Mouse (Mus musculus) heart, embryonic 14.5 days (tissue): Measurements from ENCODE around the gene Atp5j2. TPM values are rescaled to one million over a fixed set of nuclear protein-coding genes. Genes with fewer than 3 reads are reported as not detected.

Experiments used
- ATAC-seq: fragments of 200-750 bp; cut with Nextera tagmentation; 2 replicates; pipeline ENCODE4 v1.8.0; 2017; ENCODE audit warnings: low read depth, moderate TSS enrichment; ENCODE audit not compliant: insufficient number of reproducible peaks, insufficient read depth, low FRiP score
- H3K27ac ChIP-seq, 2 experiments: fragments of 200-500 bp in 1 of 2; fragments of 300-500 bp in 1 of 2; sonication (generic) in 1 of 2; replicated peaks in 1 of 2; 2 replicates each; pipeline ENCODE4 v1.5.1; 2012 to 2014; ENCODE audit warnings: low read depth in 2 of 2, low read length in 2 of 2, control low read depth in 1 of 2, mild to moderate bottlenecking in 1 of 2, mixed read lengths in 1 of 2; ENCODE audit not compliant: control insufficient read depth in 1 of 2, insufficient read depth in 1 of 2
- H3K27me3 ChIP-seq: fragments of 300-500 bp; sonication (generic); 2 replicates; pipeline ENCODE4 v1.6.1; 2014; ENCODE audit warnings: mild to moderate bottlenecking, low read length, control low read depth; ENCODE audit not compliant: control insufficient read depth, insufficient read depth
- H3K36me3 ChIP-seq: fragments of 300-500 bp; sonication (generic); 2 replicates; pipeline ENCODE4 v1.6.1; 2014; ENCODE audit warnings: mild to moderate bottlenecking, control low read depth, low read length, mixed read lengths; ENCODE audit not compliant: control insufficient read depth, insufficient read depth
- H3K4me1 ChIP-seq, 2 experiments: fragments of 200-500 bp in 1 of 2; fragments of 300-500 bp in 1 of 2; sonication (generic) in 1 of 2; 2 replicates each; pipeline ENCODE4 v1.6.1; 2012 to 2014; ENCODE audit warnings: low read length in 2 of 2, control low read depth in 1 of 2, mixed read lengths in 1 of 2; ENCODE audit not compliant: control insufficient read depth in 2 of 2, insufficient read depth in 2 of 2
- H3K4me2 ChIP-seq: fragments of 300-500 bp; sonication (generic); 2 replicates; pipeline ENCODE4 v1.6.1; 2014; ENCODE audit warnings: mild to moderate bottlenecking, low read length
- H3K4me3 ChIP-seq, 2 experiments: fragments of 200-500 bp in 1 of 2; fragments of 300-500 bp in 1 of 2; sonication (generic) in 1 of 2; 2 replicates each; pipeline ENCODE4 v1.5.1; 2012 to 2014; ENCODE audit warnings: low read length in 2 of 2, mild to moderate bottlenecking in 2 of 2, control low read depth in 1 of 2, low read depth in 1 of 2, moderate library complexity in 1 of 2; ENCODE audit not compliant: control insufficient read depth in 1 of 2, insufficient read depth in 1 of 2
- H3K9ac ChIP-seq: fragments of 300-500 bp; sonication (generic); 2 replicates; pipeline ENCODE4 v1.6.1; 2014; ENCODE audit warnings: mild to moderate bottlenecking, low read length
- H3K9me3 ChIP-seq: fragments of 300-500 bp; sonication (generic); 2 replicates; pipeline ENCODE4 v1.6.1; 2016; ENCODE audit warnings: low read length, control low read depth; ENCODE audit not compliant: control insufficient read depth
- WGBS: fragments of 180-500 bp; shearing (Covaris S2); extraction: QIAGEN DNeasy Blood & Tissue Kit; methylation state at CpG from one replicate; pipeline ENCODE4 v1.1.7; 2014; 5-methylcytosine and 5-hydroxymethylcytosine counted together
- polyA plus RNA-seq: library from polyadenylated mRNA; unstranded; fragments of >200 nt; fragmentation: Nextera tagmentation; extraction: Ambion mirVana; gene quantifications from 2 replicates; pipeline ENCODE4 v1.2.1, GENCODE M21; 2014

The Atp5j2 gene
- polyA plus RNA-seq, 1 experiment from 2014 or later, result 1,313 TPM

DNA sequence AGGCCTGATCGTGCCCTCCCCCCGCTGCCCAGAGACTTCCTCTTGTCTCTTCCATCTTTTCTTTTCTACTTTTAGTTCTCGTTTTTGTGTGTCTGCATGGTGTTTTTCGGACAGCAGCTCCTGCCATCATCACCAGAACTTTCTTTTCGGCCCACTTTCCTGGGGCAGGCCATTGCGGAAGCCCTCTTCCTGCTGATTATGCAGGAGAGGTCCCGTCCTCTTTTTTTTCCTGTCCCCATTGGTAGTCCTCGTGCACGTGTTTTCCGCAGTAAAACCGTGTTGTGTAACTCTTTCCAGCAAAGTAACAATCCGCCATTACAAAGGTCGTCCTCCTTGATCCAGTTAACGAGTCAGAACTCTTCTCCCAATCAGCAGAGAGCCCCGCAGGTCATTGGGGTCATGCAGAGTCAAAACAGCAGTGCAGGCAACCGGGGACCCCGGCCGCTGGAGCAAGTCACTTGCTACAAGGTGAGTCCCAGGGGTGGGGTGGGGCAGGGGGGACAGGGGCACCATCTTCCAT, 13.3 kb downstream of the Atp5j2 start:
- Histone ChIP-seq H3K4me2 (no peak overlapping the region), H3K4me3 (no peak overlapping the region), H3K36me3 (peaks cover 100% of the 10 kb centered on the region), H3K9me3 (no peaks in the 10 kb centered on the region), H3K4me1 (no peaks in the 10 kb centered on the region), H3K27ac (no peak overlapping the region), H3K9ac (no peak overlapping the region), H3K27me3 (no peaks in the 10 kb centered on the region)
- ATAC-seq, result no peak
- 86% methylated on average over 18 of the region's 18 CpGs for WGBS

DNA sequence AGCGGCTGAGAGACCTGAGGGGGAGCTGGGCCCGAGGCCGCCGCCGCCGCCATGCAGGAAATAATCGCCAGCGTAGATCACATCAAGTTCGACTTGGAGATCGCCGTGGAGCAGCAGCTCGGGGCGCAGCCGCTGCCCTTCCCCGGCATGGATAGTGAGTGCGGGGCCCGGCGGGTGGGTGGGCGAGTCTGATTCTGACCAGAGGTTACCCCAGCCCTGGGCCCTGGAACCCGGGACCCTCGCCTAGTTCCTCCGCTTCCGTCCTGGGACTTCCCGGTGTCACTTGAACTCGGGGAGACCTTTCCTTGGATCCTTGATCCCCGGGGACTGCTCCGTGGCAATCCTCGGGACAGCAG, 24.6 kb downstream of the Atp5j2 start:
- Histone ChIP-seq H3K36me3 (peaks cover 51% of the 10 kb centered on the region), H3K27me3 (no peaks in the 10 kb centered on the region)

DNA sequence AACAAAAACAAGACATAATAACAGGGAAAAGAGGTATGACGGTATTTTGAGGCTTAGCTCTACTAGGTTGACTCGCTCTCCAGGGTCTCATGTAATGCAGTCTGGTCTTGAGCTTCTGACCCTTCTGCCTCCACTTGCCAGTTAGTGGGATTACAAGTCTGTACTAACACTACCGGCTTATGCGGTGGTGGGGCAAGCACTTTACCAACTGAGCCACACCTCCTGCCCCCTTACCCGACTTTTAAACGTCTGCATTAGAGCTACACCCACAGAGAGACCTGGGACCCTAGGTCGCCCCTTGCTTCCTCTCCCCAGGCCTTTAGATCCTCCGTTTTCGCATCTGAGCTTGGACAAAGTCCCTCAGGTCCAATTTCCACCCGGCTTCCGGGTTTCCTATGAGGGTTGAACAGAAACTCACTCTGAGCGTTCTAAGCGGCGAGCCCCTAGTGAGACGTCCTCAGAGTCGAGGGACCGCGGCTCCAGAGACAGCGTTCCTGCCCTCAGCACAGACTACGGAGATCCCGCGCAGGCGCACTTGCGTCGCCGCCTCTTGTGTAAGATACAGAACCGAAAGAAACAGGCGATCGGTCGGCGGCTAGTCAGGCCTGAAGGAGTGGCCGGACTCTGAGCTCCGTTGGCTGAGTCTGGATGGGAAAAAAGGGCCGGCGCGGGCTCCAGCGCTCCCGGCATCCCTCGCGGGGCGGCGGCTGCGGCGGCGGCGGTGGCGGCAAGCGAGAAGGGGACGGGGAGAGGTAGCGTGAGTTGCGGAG, 25.1 kb downstream of the Atp5j2 start, which contains the start of the genes Ptcd1 and Cpsf4:
Gene Ptcd1 (minus strand): TSS at position 573 of the 770 bp plus-strand sequence.
Gene Cpsf4 (plus strand): TSS at position 678 of the 770 bp plus-strand sequence.
- Histone ChIP-seq H3K27ac (peak within 1 kb of the TSS; percentile 91 to 94), H3K27me3 (no peaks in the 10 kb centered on the region), H3K4me1 (peaks cover 4 to 29% of the 10 kb centered on the region in 2 experiments), H3K36me3 (peaks cover 50% of the 10 kb centered on the region), H3K9ac (peak within 1 kb of the TSS; percentile 98), H3K4me2 (peak within 1 kb of the TSS; percentile 92), H3K9me3 (no peaks in the 10 kb centered on the region), H3K4me3 (peak within 1 kb of the TSS; percentile 86 to 99)
- whole genome bisulfite sequencing, result under 1% methylated on average over 51 of the region's 51 CpGs
- peak; percentile 93 for ATAC-seq

More for the DNA sequence above, 24.6 kb downstream of the Atp5j2 start:
- ATAC-seq, result no peak
- peak overlapping the region; percentile 86 to 99 for H3K4me3 ChIP-seq
- H3K9me3 ChIP-seq, result no peaks in the 10 kb centered on the region
- peak overlapping the region; percentile 92 for H3K4me2 ChIP-seq
- H3K4me1 ChIP-seq, result peaks cover 4 to 29% of the 10 kb centered on the region in 2 experiments
- H3K9ac ChIP-seq, result peak overlapping the region; percentile 98
- under 1% methylated on average over 28 of the region's 28 CpGs for WGBS
- peak overlapping the region; percentile 58 to 91 for H3K27ac ChIP-seq

DNA sequence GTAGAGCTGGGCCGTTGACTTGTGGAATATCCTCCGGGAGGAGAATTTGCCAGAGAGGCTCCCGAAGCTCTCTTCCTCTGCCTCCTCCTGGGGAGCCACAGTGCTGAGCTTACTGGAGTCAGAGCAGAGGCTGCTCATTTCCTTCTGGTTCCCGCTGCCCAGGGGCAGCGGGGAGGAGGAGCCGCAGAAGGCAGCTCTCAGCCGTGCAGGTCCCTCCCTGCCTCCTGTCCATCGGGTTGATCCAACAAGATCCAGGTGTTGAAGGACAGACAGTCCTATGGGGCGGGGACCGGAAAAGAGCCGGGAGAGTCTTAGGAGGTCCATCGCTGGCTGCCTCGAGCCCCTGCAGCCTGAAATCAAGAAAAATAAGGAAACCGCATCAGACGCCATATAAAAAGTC, 26.7 kb downstream of the Atp5j2 start:
- H3K4me1 ChIP-seq, result peaks cover 4 to 29% of the 10 kb centered on the region in 2 experiments
- no peak for ATAC-seq
- peaks cover 50% of the 10 kb centered on the region for H3K36me3 ChIP-seq
- WGBS, result 84% methylated on average over 15 of the region's 15 CpGs
- H3K9me3 ChIP-seq, result no peaks in the 10 kb centered on the region
- no peak overlapping the region for H3K4me3 ChIP-seq
- H3K9ac ChIP-seq, result no peak overlapping the region
- no peaks in the 10 kb centered on the region for H3K27me3 ChIP-seq
- no peak overlapping the region for H3K27ac ChIP-seq
- no peak overlapping the region; the same call in 1 of the 2 replicates for H3K4me2 ChIP-seq

DNA sequence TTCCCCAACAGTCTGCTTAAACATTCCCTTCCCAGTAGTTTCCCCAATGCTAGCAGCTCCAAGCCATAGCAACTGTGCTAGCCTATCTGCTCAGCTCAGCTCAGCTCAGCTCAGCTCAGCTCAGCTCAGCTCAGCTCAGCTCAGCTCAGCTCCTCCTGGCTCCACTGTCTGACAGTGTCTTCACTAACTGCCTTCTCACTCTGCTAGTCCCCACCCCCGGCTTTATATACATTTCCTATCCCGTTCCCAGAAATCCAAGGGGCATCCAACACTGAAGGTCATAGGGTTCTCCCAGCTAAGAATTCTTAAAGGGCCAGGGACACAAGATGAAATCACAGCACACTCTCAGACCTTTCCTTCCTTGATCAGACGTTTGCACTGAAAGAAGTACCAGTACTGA, 27.2 kb downstream of the Atp5j2 start:
- 57% methylated on average over 3 of the region's 3 CpGs for WGBS
- peaks cover 53% of the 10 kb centered on the region for H3K36me3 ChIP-seq
- H3K27ac ChIP-seq, result peak overlapping the region in 1 of 2 experiments; percentile 38; a peak in 1 of 4 replicates
- peaks cover 4 to 29% of the 10 kb centered on the region in 2 experiments for H3K4me1 ChIP-seq
- H3K4me2 ChIP-seq, result 0 out of 2 replicates have a peak overlapping the region, but pooled peaks have one; percentile 5
- H3K9me3 ChIP-seq, result no peaks in the 10 kb centered on the region
- H3K4me3 ChIP-seq, result no peak overlapping the region
- H3K27me3 ChIP-seq, result no peaks in the 10 kb centered on the region
- no peak for ATAC-seq
- H3K9ac ChIP-seq, result peak overlapping the region; percentile 4; the same call in 1 of the 2 replicates

DNA sequence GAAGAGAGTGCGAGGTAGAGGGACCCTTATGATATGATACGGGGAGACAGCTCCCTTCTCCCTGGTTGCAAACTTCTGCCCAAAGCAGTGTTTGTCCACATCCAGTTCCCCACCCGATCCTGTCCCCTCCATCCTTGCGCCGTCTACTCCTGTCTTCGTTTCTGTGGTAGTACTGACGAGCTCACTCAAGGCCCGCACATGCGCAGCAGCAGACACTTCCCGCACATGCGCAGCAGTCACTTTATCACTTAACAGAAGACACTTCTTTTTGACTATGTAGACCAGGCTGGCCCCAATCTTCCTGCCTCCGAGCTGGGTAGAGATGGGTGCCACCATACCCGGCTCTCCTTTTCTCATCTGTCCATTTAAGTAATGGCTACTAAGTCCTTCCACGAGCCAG, 30.5 kb downstream of the Atp5j2 start:
- Histone ChIP-seq H3K4me1 (peaks cover 4 to 14% of the 10 kb centered on the region in 2 experiments), H3K36me3 (peaks cover 84% of the 10 kb centered on the region), H3K4me2 (no peak overlapping the region), H3K27me3 (no peaks in the 10 kb centered on the region), H3K4me3 (no peak overlapping the region), H3K9me3 (no peaks in the 10 kb centered on the region), H3K27ac (no peak overlapping the region), H3K9ac (no peak overlapping the region)
- no peak for ATAC-seq
- 91% methylated on average over 14 of the region's 14 CpGs for WGBS

DNA sequence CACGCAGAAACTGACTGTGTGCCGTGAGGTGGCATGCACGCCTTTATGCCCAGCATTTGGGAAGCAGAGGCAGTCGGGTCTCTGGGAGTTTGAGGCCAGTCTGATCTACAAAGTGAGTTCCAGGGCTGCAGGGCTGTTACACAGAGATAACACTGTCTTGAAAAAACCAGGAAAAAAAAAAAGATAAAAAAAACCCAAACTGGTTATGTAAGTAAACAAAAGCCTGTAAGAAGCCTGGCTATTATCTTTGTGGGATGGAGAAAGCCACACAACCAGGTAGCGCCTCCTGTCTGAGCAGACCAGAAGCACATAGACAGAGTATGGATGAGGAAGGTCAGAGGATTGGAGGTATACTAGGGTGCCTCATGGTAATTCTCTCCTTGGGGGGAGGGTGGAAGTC, 39.2 kb downstream of the Atp5j2 start:
- Histone ChIP-seq H3K9me3 (no peaks in the 10 kb centered on the region), H3K4me2 (no peak overlapping the region), H3K4me1 (no peaks in the 10 kb centered on the region), H3K9ac (no peak overlapping the region), H3K4me3 (no peak overlapping the region), H3K36me3 (peaks cover 96% of the 10 kb centered on the region), H3K27me3 (no peaks in the 10 kb centered on the region), H3K27ac (no peak overlapping the region)
- no peak for ATAC-seq
- WGBS, result 90% methylated on average over 5 of the region's 5 CpGs
